Mouse (Mus musculus): ENCODE results near the gene P2rx6.

The P2rx6 gene
- long read RNA-seq, experiment 1, result 0 reads
- long read RNA-seq, experiment 2, partial matches to known transcripts, result 1 of 4 reads
- long read RNA-seq, experiment 2, other reads (novel, unspliced or antisense), result 1 of 4 reads

DNA sequence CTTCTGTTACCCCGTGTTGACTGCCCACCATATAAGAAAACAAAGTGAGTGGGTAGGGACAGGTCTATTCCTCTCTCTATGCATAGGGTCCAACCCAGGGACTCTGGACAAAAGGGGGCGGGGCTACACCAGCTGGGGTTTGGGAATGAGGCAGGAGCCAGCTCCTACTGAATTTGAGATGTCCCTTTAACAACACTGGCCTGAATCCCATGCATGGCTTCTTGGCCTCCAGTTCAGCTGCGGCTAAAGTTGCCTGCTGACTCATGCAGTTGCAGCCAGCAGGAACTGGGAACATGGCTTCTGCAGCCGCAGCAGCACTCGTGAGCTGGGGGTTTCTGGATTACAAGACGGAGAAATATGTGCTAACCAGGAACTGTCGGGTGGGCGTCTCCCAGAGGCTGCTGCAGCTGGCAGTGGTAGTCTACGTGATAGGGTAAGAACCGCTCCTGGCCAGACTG lies at the start of gene P2rx6:
Gene P2rx6, plus strand, starts transcription at position 135 of the 458 bp plus-strand sequence.
- intact Hi-C loops (cut with DNase I), result no loop called here

DNA sequence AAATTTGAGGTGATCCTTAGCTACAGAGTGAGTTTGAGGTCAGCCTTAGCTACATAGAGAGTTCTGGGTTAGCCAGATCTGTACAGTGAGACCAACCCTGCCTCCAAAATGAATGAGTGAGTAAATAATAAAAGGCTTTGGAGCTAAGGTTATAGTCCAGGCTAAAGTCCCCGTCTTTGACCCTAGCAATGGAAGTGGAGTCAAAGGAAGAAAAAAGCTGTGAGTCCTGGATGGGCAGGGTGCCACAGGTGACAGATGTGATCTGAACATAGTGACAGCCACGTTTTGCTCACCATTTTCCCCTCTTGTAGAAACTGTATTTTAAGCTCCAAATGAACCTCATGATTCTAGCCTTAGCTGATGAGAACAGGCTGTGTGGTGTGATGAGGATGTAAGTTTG lies 42.8 kb upstream of the P2rx6 start:
- intact Hi-C loops (cut with DNase I), result no loop called here

DNA sequence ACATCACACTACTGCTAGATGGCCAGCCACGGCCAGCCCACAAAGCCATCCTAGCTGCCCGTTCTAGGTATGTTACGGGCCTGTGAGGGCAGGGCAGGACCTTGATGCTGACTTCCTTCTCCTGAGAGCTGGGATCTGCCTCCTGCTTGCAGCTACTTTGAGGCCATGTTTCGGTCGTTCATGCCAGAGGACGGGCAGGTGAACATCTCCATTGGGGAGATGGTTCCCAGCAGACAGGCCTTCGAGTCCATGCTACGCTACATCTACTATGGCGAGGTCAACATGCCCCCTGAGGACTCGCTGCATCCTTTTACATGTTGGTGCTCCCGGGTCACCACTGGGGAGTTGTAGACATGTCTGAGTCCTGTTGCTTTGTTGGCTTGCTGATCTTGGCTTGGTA lies 37.5 kb upstream of the P2rx6 start:
- intact Hi-C loops (cut with DNase I), result no loop called here

DNA sequence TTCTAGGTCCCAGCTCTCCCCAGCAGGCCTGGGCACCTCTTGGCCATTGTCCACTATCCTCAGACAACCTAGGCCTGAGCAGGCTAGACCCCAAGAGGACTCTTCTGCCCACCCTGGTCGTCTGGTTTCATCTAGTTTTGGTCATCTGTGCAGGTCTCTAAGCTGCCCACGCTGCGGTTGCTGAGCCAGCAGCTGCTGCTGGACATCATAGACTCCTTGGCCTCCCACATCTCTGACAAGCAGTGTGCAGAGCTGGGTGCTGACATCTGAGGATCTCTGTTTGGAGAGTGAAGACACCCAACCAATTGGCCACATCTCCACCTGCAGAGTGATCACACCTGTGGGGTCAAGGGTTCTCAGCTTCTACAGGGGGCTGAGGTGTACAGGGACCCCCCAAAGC lies 36.2 kb upstream of the P2rx6 start:
- intact Hi-C loops (cut with DNase I), result no loop called here

DNA sequence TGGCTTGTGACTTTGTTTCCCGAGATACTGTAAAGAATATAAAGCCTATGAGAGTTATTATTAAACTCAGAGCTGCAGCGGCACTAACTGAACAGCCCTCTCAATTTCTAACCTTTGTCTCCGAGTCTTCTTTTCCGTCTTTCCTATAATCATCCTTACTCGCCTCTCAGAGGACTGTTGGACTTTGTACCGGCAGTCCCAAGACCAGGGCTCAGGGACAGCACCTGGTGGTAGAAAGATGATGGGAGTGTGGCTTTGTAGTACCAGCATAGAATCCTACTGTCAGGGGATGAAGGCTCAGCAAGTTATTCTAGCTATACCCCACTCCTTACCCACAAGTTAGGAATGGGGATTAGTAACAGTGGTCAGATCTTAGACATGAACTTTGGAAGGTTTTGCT lies 35.5 kb upstream of the P2rx6 start:
- intact Hi-C loops (cut with DNase I), result no loop called here

DNA sequence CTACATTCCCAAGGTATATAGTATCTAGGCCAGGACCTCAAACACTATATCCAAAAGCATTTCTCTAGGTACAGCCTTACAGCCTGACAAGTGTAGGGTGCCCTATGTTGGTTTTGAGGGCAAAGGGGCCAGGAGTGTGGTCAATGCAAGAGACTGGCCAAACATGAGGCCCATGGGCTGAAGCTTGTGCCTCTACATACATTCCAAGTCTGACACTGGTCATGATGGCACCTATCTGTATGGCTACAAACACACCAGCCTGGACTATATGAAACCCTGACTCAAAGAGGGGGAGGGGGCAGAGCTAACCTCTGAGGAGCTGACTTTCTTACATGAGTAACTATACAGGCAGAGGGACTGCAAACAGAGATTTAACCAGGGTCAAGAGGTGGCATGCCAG lies 34.1 kb upstream of the P2rx6 start:
- intact Hi-C loops (cut with DNase I), result no loop called here

- intact Hi-C loops (cut with DNase I), result no loop called here
These were observed 33.4 kb upstream of the P2rx6 start for GRCm38 (mm10) chr16:17528276-17528675.

DNA sequence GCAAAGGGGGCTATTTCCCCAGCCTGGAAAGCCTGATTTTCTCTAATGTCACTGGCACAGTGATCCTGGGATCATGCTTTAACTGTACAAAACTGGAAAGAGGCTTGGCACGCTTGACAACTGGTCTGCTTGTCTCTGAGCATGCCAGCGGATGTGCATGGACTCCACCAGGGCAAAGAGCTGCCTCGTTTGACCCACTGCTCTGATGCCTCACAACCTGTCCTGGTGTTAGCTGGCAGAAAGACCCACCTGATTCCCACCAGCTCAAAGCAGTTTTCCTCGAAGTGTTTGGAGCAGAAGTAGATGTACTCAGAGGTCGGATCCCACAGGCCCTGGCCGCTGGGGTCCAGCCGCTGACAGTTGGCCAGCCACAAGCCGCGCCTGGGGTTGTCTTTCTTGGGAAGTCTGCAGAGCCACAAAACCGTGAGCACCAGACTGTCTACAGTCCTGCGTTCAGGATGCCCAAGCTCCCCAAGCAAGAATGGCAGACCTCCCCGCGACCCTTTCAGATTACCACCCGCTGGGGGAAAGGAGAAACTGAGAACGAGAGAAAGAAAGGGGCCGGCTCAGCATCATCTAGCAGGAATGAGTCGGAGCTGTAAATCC lies 31.6 kb upstream of the P2rx6 start:
- intact Hi-C loops (cut with DNase I), result loop anchor here (5.0 to 10.0 kb wide), 2 partner anchors 58 to 125 kb away; partner anchors contain the start of genes Pi4ka and Snap29

GRCm38 (mm10) chr16:17530640-17531288 lies 30.9 kb upstream of the P2rx6 start, which contains the start of gene Thap7:
Gene Thap7 (minus strand): TSS chr16:17531136.
- intact Hi-C loops (cut with DNase I), result loop anchor here (5.0 to 10.0 kb wide), 2 partner anchors 58 to 126 kb away; partner anchors contain the start of genes Pi4ka and Snap29

- intact Hi-C loops (cut with DNase I), result loop anchor here (5.0 to 10.0 kb wide), 2 partner anchors 60 to 127 kb away; partner anchors contain the start of genes Pi4ka and Snap29
These were observed 29.4 kb upstream of the P2rx6 start for GRCm38 (mm10) chr16:17532271-17532670.

DNA sequence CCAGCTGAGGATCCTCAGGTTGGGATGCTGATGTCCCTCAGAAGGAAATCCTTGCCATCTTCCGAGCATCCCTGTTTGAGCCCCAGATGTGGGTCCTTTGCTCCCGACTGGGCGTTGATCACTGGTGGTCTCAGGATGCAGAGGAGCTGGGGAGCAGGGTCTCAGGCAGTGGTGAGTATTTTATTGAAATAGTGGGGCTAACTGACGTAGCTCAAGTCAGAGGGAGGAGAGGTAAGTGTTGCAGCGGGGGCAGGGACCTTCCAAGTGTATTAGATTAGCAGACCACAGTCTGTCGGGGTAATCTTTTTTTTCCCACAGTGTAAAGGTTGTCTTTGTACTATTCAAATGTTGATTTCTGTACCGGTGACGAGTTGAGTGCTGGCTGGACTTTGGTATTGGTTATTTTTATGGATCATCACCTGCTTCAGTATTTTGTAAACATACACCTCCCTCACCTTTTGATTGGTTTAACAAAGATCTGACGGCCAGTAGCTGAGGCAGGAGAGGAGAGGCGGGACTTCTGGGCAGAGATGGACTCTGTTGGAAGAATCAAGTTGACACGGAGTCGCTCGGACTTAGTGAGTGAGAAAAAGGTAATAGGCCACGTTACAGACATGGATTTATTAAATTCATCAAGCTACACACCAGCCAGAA lies 28.9 kb upstream of the P2rx6 start:
- intact Hi-C loops (cut with DNase I), result loop anchor here (5.0 to 10.0 kb wide), 2 partner anchors 61 to 128 kb away; partner anchors contain the start of genes Pi4ka and Snap29

GRCm38 (mm10) chr16:17536584-17536983 lies 25.1 kb upstream of the P2rx6 start:
- intact Hi-C loops (cut with DNase I), result loop anchor here (10.0 kb wide), 1 partner anchor 132 kb away; the partner anchor contains the start of genes Pi4ka and Snap29

GRCm38 (mm10) chr16:17542632-17543031 lies 19.1 kb upstream of the P2rx6 start:
- intact Hi-C loops (cut with DNase I), result no loop called here

- intact Hi-C loops (cut with DNase I), result no loop called here
These were observed 8.8 kb upstream of the P2rx6 start for GRCm38 (mm10) chr16:17552837-17553236.

DNA sequence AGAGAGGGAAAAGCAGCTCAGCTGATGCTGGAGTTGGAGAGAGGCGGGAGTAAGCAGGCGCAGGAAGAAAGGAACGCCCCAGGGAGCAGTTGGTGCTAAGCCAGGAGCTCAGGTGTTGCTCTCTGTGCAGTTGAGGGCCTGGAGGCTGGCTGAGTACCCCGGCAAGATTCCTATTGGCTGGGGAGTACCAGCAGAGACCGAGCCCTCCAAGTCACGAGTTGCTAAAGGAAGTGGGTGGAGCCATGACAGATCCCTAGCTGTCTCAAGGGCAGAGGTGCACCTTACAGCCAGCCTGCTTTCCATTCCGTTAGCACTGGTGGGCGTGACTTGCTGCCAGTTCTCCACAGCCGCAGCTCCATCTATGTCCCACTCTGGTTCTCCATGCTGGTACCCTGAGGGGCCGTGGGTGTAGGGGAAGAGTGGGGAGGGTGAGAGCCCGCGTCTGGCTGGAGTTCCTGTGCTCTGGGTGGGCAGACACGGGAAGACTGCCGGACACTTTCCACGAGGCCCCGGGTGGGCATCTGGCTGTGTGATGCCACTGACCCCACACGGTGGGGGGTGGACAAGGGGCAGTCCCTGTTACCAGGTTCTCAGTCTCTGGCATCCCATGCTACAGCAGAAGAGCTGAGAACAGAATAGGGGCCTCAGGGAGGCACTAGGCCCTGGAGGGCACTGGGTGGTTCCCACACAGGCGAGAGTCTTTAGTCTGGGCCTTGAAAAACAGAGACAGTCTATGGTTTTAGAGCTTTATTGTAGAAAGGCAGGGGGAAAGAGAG lies 7.6 kb upstream of the P2rx6 start:
- intact Hi-C loops (cut with DNase I), result no loop called here

GRCm38 (mm10) chr16:17554702-17555101 lies 7.0 kb upstream of the P2rx6 start:
- intact Hi-C loops (cut with DNase I), result loop anchor here (5.0 kb wide), 1 partner anchor 48 kb away; no protein-coding TSS in a partner anchor

DNA sequence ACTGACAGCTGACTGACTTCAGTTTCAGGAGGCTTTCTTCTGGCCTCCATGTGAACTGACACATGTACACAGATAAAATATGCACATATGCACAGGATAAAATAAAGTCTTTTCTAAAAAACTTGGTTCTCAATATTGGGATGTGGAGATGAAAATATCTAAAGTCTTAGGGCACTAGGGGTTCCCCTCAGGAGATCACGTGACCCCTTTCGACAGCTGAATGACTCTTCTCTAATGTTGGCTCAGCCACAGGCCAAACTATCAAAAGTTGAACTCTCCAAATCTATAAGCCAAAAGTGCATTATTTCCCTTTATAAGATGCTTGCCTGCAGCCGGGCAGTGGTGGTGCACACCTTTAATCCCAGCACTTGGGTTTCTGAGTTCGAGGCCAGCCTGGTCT lies 5.5 kb upstream of the P2rx6 start:
- intact Hi-C loops (cut with DNase I), result loop anchor here (5.0 kb wide), 1 partner anchor 46 kb away; no protein-coding TSS in a partner anchor

DNA sequence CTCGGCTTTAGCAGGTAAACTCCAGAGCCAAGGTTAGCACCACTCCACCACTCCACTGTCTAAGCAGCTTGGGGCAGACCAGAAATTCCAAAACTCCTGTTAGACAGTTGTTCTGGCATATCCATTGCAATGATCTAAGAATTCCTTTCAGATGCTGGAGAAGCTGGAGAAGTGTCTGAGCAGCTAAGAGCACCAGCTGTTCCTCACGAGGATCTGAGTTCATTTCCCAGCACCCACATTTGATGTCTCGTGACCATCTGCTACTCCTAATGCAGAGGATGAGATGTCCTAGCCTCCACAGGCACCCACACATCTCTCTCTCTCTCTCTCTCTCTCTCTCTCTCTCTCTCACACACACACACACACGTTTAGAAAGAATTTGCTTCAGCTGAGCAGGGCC lies 4.8 kb upstream of the P2rx6 start:
- intact Hi-C loops (cut with DNase I), result loop anchor here (5.0 kb wide), 1 partner anchor 45 kb away; no protein-coding TSS in a partner anchor

- intact Hi-C loops (cut with DNase I), result loop anchor here (2.0 to 5.0 kb wide), 2 partner anchors 44 to 59 kb away; no protein-coding TSS in a partner anchor
These were observed 3.7 kb upstream of the P2rx6 start for GRCm38 (mm10) chr16:17557947-17558480.

DNA sequence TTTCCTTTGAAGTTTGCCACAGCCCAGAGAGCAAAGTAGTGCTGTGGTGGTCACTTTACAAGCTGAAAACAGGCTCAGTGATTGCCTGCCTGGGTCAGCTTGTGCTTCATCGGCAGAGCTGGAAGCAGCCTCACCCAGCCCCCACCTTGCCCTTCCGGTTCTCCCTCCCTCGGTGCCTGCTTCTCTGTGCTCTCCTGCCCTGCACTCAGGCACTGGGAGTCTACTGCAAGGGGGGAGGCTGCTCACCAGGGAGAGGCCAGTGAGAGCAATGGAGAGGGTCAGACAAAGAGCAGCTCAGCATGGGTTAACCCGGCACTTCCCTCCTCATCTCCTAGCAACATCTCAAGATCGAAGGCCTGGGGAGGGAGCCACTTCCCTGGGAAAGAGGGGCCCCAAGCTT lies 2.9 kb upstream of the P2rx6 start:
- intact Hi-C loops (cut with DNase I), result loop anchor here (2.0 to 5.0 kb wide), 2 partner anchors 43 to 58 kb away; no protein-coding TSS in a partner anchor
